Mouse (Mus musculus) adrenal gland, postnatal 14 days (tissue): ENCODE data around the gene Il5ra. TPM values are rescaled to one million over a fixed set of nuclear protein-coding genes. Genes with fewer than 3 reads are reported as not detected.
A peak's percentile ranks its signal among the peaks of the same experiment; 100 is the strongest.

Source experiments
- DNase-seq: peaks from one replicate; pipeline ENCODE4 v3.0.0; 2021; ENCODE audit warnings: mixed read lengths
- total RNA-seq: library from RNA; stranded (reverse); gene quantifications from 2 replicates; pipeline ENCODE4 v1.2.3, GENCODE M21; 2021

Gene Il5ra
- total RNA-seq, 1 experiment from 2014 or later, result 0.22 TPM

DNA sequence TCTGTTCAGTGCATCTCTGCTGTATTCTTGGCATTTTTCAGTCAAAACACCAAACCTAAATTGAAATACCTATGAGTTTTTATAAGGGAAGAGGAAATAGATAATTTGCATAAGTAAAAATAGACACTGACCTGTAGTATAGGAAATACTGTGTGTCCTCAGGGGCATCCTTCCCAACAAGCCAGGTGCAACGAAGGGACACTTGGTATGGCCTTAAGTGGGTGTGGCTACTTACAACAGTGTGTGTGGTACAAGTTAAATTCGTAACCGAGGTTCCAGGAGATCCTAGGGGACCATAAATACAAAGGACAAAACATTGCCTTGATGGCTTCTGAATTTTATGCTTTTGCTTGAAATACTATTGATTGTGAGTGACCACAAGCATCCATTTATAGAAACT lies 10.6 kb downstream of the Il5ra start:
- no peak for DNase-seq

DNA sequence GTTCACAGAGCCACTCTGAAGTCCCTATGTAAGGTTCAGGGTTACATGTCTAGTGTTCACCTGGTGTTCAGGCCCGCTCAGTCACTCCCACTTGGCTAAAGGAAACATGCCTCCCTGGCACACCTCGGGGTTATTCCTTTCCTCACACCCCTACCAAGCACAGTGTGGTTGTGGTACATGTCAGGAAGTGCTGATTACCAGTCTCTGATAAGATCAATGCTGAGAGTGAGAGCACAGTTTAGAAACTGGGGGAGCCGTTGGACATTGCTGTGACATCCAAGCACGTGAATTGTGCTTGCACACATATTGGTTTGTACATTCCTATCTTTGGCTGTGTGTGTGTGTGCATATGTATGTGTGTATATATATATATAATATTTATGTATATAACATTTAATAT lies 16.3 kb downstream of the Il5ra start:
- no peak for DNase-seq

DNA sequence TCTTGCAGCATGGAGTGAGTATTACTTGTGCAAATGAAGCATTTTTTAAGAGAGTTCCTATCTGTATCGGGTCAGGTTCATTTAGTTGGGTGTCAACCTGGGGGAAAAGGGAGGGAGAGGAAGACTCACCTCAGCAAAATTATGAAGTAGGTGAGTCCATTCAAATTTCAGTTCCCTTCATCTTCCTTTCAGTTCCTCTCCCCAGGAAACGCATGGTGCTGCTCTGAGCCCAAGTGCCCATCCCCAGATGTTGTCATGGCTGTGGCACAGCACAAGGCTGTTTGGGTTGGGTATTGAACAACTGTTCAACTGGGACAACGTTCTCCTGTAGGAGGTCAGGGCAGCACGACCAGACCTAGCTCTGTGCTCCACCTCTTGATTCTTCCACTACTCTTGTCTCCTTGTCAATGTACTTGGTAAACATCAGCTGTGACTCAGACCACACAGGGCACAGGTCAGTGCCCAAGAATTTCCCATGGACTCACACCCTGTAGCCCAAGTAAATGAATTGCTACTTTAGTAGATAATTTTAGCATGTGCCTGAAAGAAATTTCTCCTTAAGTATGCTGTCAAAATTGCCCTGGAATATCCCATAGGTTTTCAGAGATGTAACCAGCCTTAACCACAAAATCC lies 19.0 kb downstream of the Il5ra start:
- DNase-seq, result no peak

DNA sequence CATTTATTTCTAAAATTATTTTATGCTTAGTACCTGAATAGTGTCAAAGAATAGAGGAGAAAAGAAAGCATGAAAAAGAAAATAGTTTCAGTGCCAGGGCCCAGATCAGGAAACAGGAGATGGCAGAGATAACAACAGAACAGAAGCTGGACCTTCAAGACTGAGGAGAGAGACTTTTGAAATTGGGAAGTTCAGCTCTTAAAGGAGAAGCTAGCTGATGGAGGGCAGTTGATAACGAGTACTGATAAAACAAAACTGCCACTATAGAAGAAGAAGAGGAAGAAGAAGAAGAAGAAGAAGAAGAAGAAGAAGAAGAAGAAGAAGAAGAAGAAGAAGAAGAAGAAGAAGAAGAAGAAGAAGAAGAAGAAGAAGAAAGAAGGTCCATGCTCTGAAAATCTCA lies 21.1 kb downstream of the Il5ra start:
- DNase-seq, result no peak

DNA sequence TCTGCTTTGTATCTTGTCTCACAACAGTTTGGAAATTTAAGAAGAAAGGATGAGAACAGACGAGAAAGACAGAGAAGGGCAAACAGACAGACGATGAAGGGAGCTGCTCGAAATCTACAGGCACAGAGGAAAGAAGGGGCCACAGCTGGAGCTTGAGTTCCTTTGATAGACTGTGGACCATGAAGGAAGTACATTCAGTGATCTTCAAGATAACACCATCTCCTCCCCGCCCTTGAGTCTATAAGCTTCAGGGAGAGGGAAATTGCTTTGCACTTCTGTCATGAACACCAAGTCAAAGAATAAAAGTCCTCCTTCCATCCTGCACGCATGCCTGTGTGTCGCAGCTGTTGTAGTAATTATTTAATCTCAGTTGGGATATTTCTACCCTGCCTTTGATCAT lies 22.8 kb downstream of the Il5ra start:
- DNase-seq, result no peak

DNA sequence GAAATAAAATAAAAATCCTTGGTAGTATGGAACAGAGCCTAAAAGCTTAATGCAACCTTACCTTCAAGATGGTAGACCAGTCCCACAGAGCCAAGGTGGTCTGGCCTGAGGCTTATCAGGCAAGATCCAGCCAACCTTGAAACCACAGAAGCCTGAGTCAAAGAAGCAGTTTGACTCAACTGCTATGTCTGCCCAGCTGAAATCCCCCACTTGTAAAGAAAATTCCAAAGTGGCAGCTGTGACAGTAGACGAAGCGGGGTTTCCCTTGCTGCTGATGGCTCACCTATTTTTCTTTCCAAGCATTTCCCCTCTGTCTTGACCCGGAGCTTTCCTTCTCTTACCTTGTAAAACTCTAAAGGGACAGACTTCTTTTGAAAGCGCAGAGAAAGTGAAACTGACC lies 23.2 kb downstream of the Il5ra start:
- no peak for DNase-seq

DNA sequence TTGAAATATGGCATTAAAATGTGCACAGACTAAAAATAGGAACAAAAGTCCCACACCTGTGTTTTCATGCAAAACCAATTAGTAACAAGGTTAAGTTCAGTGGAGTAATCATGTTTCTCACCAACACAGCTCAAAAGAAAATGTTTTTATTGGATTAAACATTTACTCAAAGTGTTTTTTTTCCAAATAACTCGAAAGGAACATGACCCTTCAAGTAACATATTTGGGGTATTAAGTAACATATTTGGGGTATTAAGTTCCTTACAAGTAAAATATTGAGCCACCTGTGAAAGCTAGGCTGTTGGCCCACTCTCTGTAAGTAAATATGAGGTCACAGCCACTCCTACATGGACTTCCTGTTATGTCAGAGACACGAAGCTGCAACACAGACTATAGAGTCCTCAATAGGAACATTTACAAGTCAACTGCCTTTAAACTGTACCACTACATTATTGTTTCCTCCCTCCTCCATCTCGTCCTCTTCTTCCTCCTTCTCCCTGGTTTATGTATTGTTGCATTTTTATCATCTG lies 43.3 kb downstream of the Il5ra start:
- DNase-seq, result no peak

DNA sequence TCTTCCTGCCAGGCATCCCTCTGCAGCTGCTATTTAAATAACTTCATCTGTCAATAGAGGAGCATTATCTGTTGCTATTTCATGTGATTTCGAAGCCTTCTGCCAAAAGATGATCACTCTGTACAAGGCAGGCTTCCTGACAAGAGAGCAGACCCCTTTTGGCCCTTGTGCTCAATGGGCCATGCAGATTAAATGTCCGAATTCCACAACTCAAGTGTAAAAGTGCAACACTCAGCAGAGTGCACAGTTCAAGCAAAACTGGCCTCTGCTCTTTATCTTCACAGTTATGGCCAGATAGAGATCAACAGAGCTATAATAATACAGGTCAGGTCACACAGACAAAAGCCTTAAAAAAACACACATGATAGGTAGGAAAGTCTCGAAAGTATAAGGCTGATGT lies 46.9 kb downstream of the Il5ra start:
- no peak for DNase-seq

DNA sequence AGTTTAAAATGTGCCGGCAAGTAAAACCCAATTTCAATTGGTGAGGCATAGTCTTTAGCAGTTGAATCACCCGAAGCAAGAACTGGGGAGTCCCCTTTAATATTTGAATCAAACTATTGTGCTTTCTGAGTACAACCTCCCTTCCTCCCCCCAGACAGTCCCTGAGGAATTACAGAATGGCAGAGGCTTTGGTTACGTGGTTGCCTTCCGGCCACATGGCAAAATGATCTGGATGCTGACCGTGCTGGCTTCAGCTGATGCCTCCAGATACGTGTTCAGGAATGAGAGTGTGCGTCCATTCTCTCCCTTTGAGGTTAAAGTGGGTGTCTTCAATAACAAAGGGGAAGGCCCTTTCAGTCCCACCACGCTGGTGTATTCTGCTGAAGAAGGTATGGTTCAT lies 73.3 kb downstream of the Il5ra start:
- DNase-seq, result no peak

DNA sequence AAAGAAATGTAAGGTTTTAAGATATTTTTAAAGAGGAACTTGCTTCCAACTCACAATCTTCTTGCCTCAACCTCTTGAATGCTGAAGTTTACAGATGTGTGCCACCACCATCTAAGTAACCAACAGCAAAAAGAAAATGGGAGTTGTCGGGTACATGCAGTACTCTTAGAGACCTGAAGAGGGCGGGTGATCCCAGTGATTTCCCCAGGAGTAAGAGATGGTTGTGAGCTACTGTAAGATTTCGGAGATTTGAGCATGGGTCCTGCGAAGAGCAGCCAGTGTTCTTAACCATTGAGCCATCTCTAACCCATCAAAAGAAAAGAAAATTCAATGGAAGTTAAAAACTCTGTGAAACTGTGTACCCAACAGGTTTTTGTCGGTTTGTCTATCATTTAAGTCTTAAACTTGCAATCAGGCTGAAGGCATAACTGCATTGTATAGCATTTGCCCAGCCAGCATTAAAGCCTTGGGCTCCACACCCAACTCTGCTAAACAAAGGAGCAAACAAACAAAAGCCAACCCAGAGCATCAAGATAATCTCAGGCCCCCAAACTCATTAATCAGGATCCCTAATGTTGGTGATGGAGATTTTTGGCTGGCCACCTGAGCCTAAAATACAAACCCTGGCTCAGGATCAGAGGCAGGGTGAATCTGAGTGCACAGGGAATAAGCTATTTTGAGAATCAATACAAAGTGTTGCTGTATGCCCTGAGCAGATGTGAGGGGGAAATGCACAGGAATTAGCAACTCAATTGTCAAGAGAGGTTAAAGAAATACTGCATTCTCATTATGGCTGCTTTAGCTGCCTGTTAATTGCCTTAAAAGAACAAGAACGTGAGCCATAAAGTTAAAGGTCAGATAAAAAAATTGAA lies 84.8 kb downstream of the Il5ra start:
- DNase-seq, result peak; percentile 71

Other genes with a start within 250 kb of the Il5ra start
- 52.6 and 55.7 TPM in 2 replicates for gene Trnt1, start 20.1 kb upstream of the Il5ra start, total RNA-seq
- 50.4 and 56.1 TPM in 2 replicates for gene Crbn, start 51.0 kb upstream of the Il5ra start, total RNA-seq